In genomic region chr9:36727034-36727755, GRCm38 (mm10) we compare ENCODE assay signal across 7 mouse cellular contexts. TPM values are rescaled to one million over a fixed set of nuclear protein-coding genes. Genes with fewer than 3 reads are reported as not detected.
DNase-seq lines count a peak whose midpoint lies in the region; ATAC-seq and TF ChIP-seq lines count a peak whose summit lies in the region.

TSS of gene Chek1 (minus strand) at chr9:36727065.

- H3K79me2 ChIP-seq in macrophage (ENCODE audit: inconsistent target): no peaks in the 10 kb centered on the region

- TF ChIP-seq CTCF in spleen, adult 2 months (IDR thresholded peaks at IDR 0.05; ENCODE audit: extremely low read depth, insufficient read depth, insufficient read length, insufficient replicate concordance): no peak
- no peak for TF ChIP-seq CTCF in brain, embryonic 14.5 days (IDR thresholded peaks at IDR 0.05; ENCODE audit: borderline replicate concordance, extremely low read depth, insufficient read depth, insufficient read length)

- no peaks in the 10 kb centered on the region for H3K27me3 ChIP-seq in spleen, adult 2 months (ENCODE audit: control insufficient read depth, insufficient read depth, low read length)

- intact Hi-C loops in left cerebral cortex, postnatal 25 days (cut with DNase I): loop anchor here (2.0 kb wide), 1 partner anchor 40 kb away; the partner anchor contains the start of gene Stt3a

- H3K4me1 ChIP-seq in spleen, adult 2 months (ENCODE audit: control insufficient read depth, insufficient read depth, insufficient read length): no peaks in the 10 kb centered on the region

- peak within 1 kb of the TSS; percentile 79 for H3K4me3 ChIP-seq in spleen, adult 2 months (ENCODE audit: extremely low read depth, insufficient read depth, insufficient read length)
- peak within 1 kb of the TSS; percentile 73 for H3K4me3 ChIP-seq in macrophage (ENCODE audit: inconsistent target)

- peaks cover 1% of the 10 kb centered on the region; the same call in 1 of the 2 replicates for H3K36me3 ChIP-seq in spleen, adult 2 months (ENCODE audit: control insufficient read depth, insufficient read depth, low read length)
- H3K36me3 ChIP-seq in macrophage (ENCODE audit: inconsistent target): peaks cover 12% of the 10 kb centered on the region

- no peak for TF ChIP-seq POLR2A in spleen, adult 2 months (IDR thresholded peaks at IDR 0.05; ENCODE audit: low read depth, low read length)
- no peak for TF ChIP-seq POLR2A in brain, embryonic 14.5 days (IDR thresholded peaks at IDR 0.05; ENCODE audit: borderline replicate concordance, extremely low read depth, insufficient read depth, insufficient read length, poor library complexity, severe bottlenecking)

- WGBS in spleen, adult 2 months: 4% methylated on average over 12 of the region's 12 CpGs
- under 1% methylated on average over 11 of the region's 12 CpGs for WGBS in macrophage (ENCODE audit: missing documents)

- no peak for DNase-seq in spleen, adult 2 months (ENCODE audit: low read depth in 1 of 2, low spot score in 2 of 2)
- DNase-seq in spleen, postnatal 36 days (ENCODE audit: low spot score in 2 of 2): no peak
- DNase-seq in brain, embryonic 14.5 days (ENCODE audit: low read depth): peak; percentile 13
- DNase-seq in left cerebral cortex, postnatal 25 days (ENCODE audit: low spot score in 2 of 2): no peak
- DNase-seq in right cerebral cortex, postnatal 25 days: no peak

- ATAC-seq in granulocyte monocyte progenitor cell, adult 5-6 weeks (replicated peaks; ENCODE audit: poor library complexity, severe bottlenecking): no peak

- H3K27ac ChIP-seq in spleen, adult 2 months (ENCODE audit: insufficient read depth, low read length): peak within 1 kb of the TSS; percentile 38
- peak within 1 kb of the TSS; percentile 58 for H3K27ac ChIP-seq in macrophage

RNA-seq across cellular contexts. Expression of gene Chek1, which starts in this region (rescaled TPM):
- 0.44 and 0.46 TPM in 2 replicates for polyA plus RNA-seq in spleen, adult 2 months (2012; rRNA removed)
- 6.5 and 9.1 TPM in 2 replicates for polyA plus RNA-seq in brain, embryonic 14.5 days (2012; rRNA removed)
- total RNA-seq in granulocyte monocyte progenitor cell, adult 5-6 weeks (2014; fragmentation: Nextera tagmentation): 45.0 and 55.1 TPM in 2 replicates
- total RNA-seq in granulocyte monocyte progenitor cell, adult 5-6 weeks (2017): 122 and 141 TPM in 2 replicates
- 10 to 100 TPM in 7 of 26 experiments, 1 to 10 TPM in 19; 1.4 to 16.4 (median 7.1) TPM for total RNA-seq in macrophage (2018; cell fraction: chromatin; rRNA removed)
- total RNA-seq in macrophage (2018; cell fraction: cytosol; rRNA removed): 1 to 10 TPM in 16 of 26 experiments, under 1 TPM in 10; 0.50 to 3.0 (median 1.2) TPM
- total RNA-seq in macrophage (2018; cell fraction: nucleus; rRNA removed): 10 to 100 TPM in 1 of 26 experiments, 1 to 10 TPM in 25; 1.4 to 22.8 (median 3.5) TPM
- polyA plus RNA-seq in macrophage (2018): 0.75 to 9.6 TPM (median 1.6 TPM) in 3 replicates
- 1 to 10 TPM; 2.1 to 2.4 TPM for total RNA-seq in left cerebral cortex, postnatal 25 days (2021)

Comparison
In these comparisons a context has a peak if more than half of its experiments do, and no peak if none do; other contexts are left out.
1. RNA of gene Chek1 (total RNA-seq): 45.0 to 141 TPM in granulocyte monocyte progenitor cell, adult 5-6 weeks; 2.1 to 2.4 TPM in left cerebral cortex, postnatal 25 days; every median in the first group is over 10 times any median in the second.